Mouse (Mus musculus): ENCODE results near the gene Traf5.

Traf5 gene

DNA sequence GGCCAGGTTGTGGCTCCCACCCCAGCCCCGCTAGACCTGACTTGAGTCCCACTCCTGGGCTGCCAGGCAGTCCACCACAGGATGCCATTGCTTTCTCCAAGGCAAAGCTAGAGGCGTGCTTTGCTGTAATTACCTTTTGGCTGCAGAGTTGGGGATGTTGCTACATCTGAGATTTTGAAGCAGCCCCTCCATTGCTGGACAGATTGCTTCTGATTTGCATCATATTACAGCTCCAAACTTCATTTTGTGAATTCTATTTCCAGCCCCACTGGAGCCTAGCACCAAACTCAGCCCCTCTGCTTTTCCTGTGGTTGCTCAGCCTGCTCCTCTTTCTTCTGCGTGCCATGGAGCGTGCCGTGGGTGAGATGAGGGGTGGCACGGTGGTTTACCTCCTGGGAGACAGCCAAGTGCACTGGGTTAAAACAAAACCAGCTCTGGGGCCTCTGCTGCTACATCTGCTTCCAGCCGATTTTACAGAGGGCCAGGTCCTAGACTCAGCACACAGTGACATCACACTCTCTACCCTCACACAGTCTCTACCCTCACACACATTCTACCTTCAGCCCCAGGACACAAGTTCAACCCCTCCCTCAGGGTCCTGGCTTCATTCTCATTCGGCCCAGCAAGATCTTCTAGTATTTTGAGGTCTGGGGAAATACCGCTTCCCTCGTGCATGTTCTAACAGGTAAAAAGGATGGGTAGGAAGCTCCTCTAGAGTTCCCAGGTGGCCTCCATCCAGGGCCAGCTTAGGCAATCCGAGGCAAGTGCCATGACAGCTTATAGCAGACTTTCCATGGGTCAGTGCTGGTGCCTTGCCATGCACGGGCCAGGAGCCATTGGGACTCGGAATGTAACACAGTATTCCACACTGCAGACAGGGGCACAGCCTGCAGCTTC is 117.6 kb downstream of the Traf5 start:
- DNase-seq (ENCODE audit: low spot score in 2 of 2) = no peak

GRCm38 (mm10) chr1:191969939-191970338 is 122.4 kb downstream of the Traf5 start:
- no peak for DNase-seq (ENCODE audit: low spot score in 2 of 2)

GRCm38 (mm10) chr1:191964773-191965481 is 127.4 kb downstream of the Traf5 start:
- DNase-seq (ENCODE audit: low spot score in 2 of 2) = peak; percentile 76 to 81

- DNase-seq (ENCODE audit: low spot score in 2 of 2) = peak; percentile 79 to 81
These were observed 128.2 kb downstream of the Traf5 start for GRCm38 (mm10) chr1:191963948-191964772.

DNA sequence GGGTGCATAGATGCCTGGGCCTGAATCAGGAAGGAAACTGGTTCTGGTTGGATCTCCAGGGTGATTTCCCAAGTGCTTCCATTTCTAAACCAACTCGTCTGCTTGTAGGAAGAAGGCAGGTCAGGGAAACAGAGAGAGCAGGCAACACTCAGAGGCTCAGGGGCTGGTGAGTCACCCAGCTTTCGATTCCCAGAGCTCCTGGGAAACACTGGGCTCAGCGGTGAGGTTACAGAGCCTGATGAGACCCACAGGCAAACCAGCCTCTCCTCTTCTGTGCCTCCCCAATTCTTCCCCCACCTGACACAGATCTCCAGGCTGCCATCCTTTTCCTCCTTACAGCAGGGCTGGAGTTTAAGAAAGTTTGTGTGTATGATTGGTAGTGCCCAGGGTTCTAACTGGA is 128.9 kb downstream of the Traf5 start:
- DNase-seq (ENCODE audit: low spot score in 2 of 2) = no peak

DNA sequence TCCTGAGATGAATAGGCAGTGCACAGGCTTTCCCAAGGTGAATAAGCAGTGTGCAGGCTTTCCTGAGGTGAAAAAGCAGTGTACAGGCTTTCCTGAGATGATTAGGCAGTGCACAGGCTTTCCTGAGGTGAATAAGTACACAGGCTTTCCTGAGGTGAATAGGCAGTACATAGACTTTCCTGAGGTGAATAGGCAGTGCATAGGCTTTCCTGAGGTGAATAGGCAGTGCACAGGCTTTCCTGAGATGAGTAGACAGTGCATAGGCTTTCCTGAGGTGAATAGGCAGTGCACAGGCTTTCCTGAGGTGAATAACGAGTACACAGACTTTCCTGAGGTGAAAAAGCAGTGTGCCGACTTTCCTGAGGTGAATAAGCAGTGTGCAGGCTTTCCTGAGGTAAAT is 131.4 kb downstream of the Traf5 start:
- no peak for DNase-seq (ENCODE audit: low spot score in 2 of 2)

DNA sequence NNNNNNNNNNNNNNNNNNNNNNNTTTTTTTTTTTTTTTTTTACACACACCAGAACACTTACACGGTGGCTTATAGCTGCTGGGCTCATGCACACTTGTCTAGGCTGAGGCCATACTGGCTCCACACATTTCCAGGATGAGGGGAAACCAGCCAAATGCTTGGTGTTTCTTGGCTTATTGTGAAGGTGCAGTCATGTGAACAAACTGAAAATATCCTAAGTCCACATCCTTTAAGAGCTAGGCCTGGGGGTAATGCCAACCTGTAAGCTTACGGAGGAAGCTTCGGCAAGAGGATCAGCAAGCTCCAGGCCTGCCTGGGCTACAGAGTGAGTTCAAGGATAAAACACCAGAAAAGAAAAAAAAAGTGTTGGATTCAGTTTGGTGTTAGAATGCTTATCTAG is 135.0 kb downstream of the Traf5 start:
- no peak for DNase-seq (ENCODE audit: low spot score in 2 of 2)

DNA sequence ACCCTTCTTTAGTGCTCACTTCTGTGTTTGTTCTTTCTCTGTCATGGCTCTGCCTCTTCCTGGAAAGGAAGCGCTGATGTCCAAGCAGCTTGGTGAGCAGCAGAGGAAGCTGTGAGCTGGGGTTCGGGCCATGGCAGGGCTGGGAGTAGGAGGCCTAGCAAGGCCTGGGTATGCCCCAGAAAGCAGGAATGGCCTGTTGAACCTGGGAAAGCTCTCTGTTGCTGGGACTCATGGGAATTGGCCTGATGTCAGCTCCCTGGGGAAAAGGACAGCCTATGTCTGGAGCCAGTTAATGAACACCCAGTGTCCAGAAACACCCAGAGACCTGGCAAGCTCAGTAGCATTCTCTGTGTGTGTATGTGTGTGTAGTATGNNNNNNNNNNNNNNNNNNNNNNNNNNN is 135.5 kb downstream of the Traf5 start:
- DNase-seq (ENCODE audit: low spot score in 2 of 2) = no peak

DNA sequence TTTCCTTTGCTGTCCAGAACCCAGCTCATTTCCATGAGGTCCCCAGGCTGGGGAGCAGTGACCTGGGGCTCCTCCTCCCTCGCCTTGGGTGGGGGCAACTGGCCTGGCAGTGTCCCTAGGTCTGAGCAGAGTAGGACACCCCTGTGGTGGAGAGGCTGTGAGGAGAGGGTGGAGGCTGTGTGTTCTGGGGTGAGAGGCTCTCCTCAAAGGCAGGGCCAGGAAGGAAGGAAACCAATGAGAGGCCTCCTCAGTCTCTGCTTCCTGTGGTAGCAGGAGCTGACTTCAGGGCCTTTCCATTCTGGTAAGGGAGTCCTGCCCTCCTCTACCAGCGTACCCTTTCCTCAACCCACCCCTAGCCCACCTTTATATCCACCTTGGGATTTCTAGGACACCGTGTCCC is 136.1 kb downstream of the Traf5 start:
- DNase-seq (ENCODE audit: low spot score in 2 of 2) = no peak

- DNase-seq (ENCODE audit: low spot score in 2 of 2) = no peak
These were observed 137.3 kb downstream of the Traf5 start for GRCm38 (mm10) chr1:191955101-191955500.

DNA sequence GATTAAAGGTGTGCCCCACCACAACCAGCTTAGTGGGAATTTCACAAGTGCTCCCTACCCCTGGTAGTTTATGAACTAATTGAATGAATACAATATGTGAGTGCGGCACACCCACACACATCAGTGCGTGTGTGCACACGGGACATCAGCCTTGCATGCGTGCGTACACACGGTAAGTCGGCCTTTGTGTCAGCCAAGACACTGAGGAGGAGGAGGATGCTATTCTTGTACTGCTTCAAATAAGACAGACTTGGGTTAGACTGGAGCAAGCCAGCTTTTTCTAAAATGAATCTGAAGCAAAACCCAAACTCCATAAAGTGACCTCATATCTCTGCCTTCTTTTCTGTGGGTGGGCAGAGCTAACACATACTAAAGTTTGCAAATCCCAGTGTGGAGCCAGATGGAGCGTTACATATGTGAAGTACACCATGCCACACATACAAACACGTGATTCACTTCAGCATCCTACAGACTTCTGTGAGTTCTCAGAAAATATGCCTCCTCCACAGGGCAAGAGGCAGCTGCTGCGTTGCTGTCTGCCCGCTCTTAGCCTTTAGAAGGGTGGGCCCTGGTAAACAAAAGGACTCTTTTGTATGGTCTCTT is 139.5 kb downstream of the Traf5 start:
- peak; percentile 50 to 89 for DNase-seq (ENCODE audit: low spot score in 2 of 2)

- DNase-seq (ENCODE audit: low spot score in 2 of 2) = peak; percentile 27 to 33
These were observed 141.7 kb downstream of the Traf5 start for GRCm38 (mm10) chr1:191950611-191951010.

- no peak for DNase-seq (ENCODE audit: low spot score in 2 of 2)
These were observed 143.8 kb downstream of the Traf5 start for GRCm38 (mm10) chr1:191948600-191948999.

DNA sequence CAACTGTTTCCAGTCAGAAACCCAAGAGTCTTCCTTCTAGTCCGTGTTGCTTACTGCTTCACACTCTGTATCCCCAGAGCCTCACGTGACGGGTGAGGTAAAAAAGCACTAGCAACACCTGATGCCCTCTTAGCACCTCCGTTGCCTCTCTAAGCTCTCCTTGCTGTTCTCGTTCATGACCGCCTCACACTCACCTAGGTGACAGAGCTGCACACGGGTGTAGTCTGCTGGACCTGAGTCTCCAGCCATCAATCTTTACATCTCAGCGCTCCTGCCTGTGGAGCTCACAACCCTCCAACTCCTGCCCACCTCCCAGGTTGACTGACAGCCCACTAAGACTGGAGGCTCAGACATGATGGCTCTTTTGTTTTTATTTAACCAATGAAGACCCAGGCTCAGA is 144.6 kb downstream of the Traf5 start:
- DNase-seq (ENCODE audit: low spot score in 2 of 2) = no peak

All from frontal cortex, postnatal 36 days (tissue).